Mouse (Mus musculus): ENCODE data around the gene F830045P16Rik.

Gene F830045P16Rik

DNA sequence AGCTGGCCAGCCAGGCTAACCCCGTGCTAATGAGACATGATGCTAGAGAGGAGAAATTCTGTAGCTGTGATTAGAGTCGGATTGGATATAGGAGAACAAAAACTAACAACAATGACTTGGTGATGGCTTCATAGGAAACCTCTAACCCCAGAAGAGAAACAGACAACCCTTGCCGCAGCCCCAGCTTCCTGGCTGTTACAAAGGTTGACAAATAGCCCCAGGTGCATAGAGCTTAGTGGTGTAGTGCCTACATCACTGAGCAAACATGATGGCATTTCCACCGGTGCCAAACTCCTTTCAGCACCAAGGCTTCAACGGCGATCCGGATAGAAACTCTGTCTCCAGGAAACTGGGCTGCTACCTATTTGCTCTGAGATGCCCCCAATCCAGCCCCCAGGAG is 9.2 kb upstream of the F830045P16Rik start:
- DNase-seq (ENCODE audit: low spot score in 2 of 2) = no peak

DNA sequence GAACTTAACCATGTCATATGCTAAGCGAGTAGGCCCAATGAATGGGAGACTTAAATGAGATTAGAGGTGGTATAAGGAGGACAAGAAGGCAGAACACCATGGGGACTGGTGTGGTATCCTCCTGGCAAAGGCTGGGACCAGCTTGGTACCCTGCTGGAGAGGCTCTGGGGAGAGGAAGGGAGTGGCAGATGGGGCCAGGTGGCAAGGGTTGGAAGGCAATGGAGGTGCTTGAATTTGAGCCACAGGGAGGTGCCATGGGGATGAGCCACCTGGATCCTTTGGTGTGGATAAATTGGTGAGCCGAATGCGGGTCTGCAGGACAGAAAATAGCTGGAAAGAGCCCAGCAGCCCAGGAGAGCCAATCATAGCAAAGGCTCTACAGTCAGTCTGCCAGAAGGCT is 8.5 kb upstream of the F830045P16Rik start:
- no peak for DNase-seq (ENCODE audit: low spot score in 2 of 2)

DNA sequence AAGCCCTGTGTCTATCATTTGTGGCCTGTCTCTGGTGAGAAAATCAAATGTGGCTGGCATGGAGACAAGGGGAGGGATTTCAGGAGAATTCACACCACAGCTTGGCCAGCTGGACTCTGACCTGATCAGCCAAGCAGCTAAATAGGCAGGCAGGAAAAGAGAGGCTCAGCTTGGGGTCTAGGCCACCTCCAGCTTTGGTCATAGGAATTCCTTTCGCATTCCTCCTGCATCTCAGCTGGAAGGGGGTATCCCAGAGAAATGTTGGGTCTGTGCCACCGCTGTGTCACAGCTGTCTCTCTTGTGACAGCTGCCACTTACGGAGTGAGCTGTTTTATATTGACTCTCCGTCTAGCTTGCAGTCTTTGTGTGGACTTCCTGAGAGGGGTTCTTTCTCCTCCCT is 8.0 kb upstream of the F830045P16Rik start:
- DNase-seq (ENCODE audit: low spot score in 2 of 2) = no peak

DNA sequence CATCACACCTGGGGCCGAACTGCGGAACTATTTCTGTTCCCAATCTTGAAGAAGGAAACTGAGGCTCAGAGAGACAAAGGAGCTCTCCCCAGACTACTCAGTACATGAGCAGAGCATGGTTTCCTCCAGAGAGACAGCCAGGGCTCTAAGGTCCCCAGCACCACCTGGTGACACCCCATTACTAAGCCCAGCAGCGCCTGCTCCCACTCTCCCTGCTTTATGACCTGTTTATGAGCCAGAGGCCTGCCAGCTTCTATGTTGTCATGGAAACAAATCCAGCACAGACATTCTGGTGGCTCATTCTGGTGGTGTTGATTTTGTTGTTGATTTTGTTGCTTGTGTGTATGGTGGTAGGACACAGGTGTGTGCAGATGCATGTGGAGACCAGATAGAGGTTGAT is 3.6 kb upstream of the F830045P16Rik start:
- DNase-seq (ENCODE audit: low spot score in 2 of 2) = no peak

DNA sequence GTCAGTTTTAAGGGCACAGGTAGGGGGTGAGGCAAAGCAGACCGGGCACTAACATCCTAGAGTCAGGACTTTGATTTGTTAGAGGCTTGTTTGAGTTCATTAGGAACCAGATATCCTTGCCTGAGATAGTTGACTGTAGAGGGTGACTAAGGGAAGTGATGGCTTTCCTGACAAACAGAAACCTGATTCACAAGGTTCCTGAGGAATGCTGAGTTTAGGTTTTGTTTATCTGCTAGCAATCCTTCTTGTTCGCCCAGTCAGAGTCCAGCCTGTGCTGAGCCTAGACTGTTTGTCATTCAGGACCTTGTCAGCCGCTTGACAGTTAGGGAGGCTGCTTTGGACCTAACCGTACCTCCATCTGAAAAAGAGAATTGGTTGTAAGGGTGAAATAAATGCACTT is 2.8 kb upstream of the F830045P16Rik start:
- no peak for DNase-seq (ENCODE audit: low spot score in 2 of 2)

DNA sequence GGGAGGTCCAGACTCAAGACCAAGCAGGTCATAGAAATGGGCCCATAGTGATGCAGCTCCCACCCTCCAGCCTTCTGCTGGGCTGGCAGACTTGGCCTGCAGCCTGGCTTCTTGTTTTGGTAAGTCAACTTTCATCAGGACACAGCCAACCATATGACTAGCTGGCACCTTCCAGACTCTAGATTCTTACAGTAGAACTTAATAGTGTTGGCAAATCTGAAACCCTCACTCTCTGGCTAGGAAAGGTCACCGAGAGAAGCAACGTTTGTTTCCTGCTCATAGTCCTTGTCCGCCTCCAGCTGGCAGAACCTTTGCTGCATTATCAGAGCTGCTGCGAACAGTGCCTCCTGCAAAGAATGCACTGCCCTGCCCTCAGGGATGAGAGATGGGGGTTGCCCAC is 1.5 kb upstream of the F830045P16Rik start:
- no peak for DNase-seq (ENCODE audit: low spot score in 2 of 2)

DNA sequence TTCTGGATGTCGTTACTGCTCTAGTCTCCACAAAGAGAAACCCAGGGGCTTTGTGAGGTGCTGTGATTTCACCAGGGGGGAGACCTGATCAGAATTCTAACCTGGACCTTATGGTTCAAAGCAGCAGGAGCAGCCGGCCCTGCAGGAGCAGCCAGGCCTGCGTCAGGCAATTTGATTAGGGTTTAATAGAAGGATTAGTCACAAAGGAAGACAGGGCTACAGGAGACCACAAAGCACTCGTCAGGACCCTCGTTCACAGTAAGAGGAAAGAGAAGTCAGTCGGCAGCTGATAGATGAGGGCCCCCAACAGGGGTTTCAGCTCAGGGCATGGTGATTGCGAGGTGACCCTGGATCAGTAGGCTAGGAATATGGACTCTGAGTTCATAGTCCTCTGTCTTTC is 958 bp upstream of the F830045P16Rik start:
- DNase-seq (ENCODE audit: low spot score in 2 of 2) = no peak

DNA sequence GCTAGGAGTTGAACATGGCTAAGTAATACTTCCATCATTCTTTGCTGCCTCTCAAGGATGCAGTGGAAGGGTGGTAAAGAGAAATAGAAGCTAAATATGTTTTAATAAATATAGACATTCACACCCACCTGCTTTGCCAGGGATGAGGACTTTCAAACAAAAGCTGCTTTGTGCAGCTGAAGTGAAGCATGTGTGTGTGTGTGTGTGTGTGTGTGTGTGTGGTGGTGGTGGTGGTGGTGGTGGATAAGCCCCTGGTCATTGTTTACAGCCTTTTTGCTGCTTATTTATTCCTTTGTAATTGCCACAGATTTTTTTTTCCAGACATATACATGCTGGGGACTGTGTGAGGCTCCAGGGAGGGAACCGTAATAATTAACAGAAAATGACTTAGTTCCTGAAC is 524 bp upstream of the F830045P16Rik start:
- no peak for DNase-seq (ENCODE audit: low spot score in 2 of 2)

DNA sequence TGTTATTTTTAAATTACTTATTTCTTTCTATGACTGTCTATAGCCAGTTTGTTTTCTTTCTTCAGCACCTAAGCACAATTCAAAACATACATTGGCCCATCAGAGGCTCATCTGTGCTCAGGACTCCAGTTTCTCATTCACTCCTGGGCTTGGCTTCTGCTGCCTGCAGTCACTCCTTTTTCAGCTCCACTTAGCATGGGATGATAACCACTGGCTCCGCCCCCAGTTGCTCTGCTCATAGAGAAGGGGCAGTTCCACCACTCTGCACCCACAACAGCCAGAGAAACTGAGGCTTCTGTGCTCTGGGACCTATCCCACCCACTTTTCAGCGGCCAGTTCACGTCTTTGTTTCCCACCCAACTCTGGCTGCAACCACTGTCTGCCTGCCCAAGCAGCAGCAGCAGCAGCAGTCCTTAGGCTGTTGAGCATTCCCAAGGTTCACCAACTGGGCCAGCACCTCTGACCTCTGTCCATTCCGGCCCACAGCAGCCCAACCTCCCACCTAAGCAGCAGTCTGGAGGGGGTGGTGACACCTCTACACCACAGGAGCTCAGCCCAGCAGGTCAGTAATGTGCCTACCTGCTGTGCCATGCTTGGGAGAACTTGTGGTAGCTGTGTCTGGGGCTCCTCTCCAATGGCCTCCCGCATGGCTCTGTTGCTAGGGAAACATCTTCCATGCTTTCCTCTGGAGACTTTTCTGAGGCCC is 1.4 kb downstream of the F830045P16Rik start:
- no peak for DNase-seq (ENCODE audit: low spot score in 2 of 2)

DNA sequence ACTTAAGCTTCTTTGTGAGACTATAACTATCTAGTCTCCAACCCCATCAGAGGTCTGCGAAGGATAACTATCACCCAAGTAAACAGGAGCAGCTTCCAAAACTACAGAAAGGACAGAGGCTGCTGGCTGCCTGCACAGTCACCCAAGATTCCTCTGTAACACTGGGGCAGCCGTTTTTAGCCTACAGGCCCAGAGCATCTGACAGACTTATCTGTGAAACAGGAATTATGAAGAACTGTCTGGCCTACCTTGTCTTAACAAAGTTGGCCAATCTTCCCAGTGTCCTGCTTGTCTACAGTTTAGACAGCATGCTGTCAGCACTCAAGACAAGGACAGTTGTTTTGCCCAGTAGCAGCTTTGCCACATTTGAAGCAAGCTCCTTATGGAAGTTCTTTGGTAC is 4.5 kb downstream of the F830045P16Rik start:
- peak; percentile 3 to 18 for DNase-seq (ENCODE audit: low spot score in 2 of 2)

DNA sequence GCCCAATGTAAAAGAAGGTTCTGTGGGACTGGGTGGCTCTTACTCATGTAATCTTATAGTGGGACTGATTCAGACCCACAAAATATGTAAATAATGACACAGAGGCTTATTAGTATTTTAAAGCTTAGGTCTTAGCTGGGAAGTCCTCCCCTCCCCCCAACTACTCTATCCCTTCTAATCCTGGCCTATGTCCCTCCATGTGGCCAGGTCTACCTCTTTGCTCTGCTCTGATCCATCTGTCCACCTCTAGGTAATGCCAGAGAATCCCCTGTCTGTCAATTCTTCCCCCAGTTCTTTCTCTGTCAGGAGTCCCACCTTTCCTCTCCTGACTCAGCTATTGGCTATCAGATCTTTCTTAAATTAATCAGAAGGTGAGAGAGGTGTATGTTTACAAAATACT is 5.3 kb downstream of the F830045P16Rik start:
- DNase-seq (ENCODE audit: low spot score in 2 of 2) = peak; percentile 2 to 15

DNA sequence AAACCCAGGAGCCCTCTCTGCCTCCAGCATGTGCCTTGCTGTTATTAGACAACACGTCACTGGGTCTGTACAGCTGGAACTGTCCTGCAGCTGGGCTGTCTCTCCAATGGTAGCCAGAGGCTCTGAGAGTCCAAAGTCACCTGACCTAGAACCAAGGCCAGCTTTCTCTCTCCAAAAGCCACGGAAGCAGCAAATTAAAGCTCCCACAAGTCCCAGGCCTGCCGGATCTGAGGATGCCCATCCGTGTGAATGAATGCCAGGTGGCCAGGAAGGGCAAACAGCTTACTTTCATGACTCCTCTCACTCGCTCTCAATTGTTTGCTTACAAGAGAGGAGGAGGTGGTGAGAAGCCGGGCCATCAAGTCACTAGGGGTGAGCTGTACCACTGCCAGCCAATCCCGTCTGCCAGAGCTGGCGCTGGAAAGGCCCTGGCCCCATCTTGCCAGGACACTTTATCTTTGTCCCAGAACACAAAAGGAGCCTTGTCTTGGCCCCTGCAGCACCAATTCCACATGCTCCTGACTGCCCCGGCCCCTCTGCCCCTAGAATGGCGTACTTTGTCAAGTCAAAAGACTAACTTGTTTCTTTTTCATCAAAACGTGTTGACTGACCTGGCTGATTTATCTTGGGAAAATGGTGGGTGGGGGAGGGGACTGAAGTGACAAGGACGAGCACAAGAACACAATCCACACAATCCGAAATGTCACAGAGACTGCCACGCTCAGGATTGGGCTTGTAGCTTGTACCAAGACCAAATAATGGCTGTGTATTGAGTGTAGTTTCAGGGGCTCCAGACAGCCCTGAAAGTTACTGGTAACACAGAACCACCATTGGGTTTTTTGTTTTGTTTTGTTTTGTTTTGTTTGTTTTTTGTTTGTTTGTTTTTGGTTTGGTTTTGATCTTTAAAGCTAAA is 6.8 kb downstream of the F830045P16Rik start:
- DNase-seq (ENCODE audit: low spot score in 2 of 2) = peak; percentile 11 to 57

DNA sequence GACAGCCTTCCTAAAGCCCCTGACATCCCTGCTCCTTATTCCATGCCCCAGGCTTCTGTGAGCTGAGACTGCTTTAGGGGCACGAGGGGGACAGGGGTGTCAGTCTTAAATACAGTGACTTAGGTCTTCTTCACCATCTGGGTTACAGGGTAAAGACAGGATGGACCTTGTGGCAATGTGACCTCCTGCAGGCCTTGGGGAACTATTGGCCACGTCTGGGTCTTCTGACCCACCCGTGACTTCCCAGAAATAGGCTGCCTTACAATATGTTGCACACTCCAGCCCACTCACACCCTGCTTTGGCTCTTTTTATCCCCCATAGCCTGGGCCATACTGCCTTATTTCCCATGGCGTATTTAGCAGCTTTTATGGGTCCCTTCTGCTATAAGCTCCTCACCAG is 8.5 kb downstream of the F830045P16Rik start:
- peak; percentile 8 to 49 for DNase-seq (ENCODE audit: low spot score in 2 of 2)

DNA sequence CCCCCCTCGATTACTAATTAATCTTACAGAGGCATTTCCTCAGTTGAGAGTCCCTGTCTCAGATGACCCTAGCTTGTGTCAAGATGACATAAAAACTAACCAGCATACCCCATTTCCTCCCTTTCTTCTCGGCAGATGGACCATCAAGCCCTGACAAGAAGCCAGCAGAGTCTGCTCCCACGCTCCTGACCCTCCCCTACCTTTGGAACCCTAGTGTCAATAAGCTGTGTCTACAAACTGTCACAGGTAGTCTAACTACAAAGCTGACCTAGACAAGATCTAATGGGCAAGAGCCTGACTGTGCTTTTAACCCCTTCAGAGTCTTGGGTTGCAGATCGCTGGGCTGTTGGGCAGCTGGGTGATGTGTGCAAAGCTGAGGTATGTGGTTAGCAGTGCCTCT is 10.1 kb downstream of the F830045P16Rik start:
- peak; percentile 7 to 46 for DNase-seq (ENCODE audit: low spot score in 2 of 2)

DNA sequence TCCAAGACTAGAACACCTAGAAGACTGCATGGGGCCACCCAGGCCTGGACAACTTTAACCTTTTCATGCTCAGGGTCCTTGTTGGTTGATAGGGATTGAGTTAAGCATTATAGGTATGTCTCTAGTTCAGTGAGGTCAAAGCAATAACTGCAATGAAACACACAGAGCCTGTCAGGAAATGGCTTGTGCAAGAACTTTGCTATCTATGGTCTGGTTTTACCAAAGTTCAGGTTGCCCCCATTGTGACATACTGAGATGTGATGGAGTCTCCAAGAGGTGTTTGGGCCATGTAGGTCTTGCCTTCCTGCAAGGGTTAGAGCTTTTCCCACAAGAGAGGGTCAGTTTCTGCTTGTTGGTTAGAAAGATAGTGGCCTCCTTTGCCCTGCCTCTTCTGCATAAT is 10.8 kb downstream of the F830045P16Rik start:
- DNase-seq (ENCODE audit: low spot score in 2 of 2) = no peak

DNA sequence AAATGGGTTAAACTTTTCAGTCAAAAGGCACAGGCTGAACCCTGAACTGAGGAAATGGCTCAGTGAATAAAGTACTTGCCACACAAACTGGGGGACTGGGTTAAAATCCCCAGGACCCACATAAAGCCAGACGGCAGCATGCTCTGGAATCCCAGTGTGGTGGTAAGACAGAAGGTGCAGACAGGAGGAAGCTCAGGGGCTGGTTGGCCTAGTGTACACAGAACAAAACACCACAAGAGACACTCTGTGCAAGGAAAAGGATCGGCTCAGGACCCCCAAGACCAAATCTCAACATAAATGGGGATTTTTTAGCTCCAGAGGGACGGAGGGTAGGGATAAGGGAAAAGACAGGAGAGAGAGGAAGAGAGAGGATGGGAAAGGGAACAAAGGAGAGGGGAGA is 17.9 kb downstream of the F830045P16Rik start:
- DNase-seq (ENCODE audit: low spot score in 2 of 2) = peak in 1 of 2 experiments; percentile 47

DNA sequence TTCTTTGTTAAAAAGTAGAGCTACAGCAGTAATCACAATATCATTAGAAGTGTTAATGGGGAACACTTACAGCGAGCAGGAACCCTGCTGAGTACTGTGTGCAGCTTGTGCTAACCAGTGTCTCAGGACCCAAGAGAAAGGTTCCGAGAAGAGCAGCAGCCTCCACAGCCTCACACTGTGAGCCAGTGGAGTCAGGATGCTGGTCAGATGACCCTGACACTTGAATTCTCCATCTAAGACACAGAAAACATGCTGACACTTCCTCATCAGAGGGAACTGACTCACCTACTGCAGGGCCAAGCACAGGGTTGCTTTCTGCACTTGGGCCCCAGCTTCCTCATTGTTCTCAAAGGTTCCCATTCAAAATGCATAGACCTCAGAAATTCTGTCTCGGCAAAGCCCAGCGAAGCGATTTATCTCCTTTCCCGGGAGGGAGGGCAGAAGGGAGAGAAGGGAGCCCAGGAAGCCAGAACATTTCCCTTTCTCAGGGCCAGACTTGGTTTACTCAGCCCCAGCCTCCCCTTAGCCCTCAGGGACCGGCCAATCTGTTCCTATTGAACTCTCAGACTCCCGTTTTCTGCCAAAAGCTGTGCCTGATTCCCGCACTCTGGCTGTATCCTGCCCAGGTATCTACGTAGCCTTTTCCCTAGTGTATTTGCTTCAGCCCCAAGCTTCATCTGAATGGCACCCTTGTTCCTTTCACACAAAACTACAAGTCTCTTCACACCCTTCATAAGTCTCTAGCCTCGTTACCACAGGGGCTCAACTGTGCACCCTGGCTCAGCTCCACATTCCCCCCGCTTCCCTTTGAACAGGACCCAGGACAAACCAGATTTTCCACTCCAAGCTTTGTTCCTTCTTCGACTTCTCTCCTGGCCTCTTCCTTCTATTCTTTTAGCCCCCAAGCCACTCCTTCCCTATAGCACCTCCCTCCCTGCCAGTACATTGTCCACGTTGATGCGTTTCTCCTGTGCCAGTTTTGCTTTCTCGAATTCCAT is 21.2 kb downstream of the F830045P16Rik start:
- DNase-seq (ENCODE audit: low spot score in 2 of 2) = peak; percentile 23 to 66

DNA sequence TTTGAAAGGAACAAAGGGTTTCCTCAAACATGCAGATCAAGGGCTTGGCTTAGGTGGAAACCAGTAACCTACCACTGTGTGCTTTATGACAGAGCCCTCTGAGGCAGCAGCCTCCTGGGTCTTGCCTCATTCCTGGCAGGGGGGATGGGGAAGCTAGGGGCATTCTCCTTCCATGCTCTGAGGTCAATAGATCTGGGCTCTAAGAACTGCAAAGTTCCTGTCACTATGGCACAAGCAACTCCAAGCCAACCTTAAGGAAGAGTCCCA is 22.1 kb downstream of the F830045P16Rik start:
- DNase-seq (ENCODE audit: low spot score in 2 of 2) = peak in 1 of 2 experiments; percentile 56

DNA sequence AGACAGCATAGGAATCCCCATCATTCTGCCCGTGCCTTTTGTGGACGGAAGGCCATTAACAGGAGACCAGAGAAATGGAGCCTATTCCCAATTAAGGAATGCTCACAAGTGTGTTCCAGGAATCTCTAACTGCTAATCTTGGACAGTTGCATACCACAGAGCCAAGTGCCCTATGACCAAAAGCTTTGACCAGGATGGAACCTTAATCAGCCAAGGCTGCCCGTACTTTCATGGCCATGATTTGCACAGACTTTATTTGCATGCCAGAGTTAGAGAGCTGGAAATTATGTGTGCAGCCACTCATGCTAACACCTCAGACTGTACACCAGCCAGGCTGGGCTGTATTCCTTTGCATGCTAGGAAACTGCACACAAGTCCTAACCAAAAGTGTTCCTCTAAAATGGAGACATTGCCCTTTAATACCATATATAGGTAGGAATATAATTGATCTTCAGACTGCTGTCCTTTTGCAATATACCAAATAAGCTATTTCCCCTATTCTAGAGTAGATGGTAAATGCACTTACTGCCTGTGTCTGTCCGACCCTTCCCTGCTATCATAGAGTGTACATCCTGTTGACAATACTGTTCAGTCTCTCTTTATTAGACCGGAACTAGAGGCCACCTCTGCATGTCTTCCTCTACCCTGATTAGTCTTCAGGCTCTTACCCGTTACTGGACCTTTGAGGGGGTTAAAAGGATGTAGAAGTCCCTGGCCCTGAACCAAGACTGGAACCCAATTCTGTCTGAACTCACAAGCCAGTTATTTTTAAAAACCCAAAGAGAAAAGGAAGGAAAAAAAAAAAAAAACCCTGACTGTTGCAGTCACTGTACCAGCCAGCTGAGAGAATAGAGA is 22.6 kb downstream of the F830045P16Rik start:
- DNase-seq (ENCODE audit: low spot score in 2 of 2) = peak in 1 of 2 experiments; percentile 35

DNA sequence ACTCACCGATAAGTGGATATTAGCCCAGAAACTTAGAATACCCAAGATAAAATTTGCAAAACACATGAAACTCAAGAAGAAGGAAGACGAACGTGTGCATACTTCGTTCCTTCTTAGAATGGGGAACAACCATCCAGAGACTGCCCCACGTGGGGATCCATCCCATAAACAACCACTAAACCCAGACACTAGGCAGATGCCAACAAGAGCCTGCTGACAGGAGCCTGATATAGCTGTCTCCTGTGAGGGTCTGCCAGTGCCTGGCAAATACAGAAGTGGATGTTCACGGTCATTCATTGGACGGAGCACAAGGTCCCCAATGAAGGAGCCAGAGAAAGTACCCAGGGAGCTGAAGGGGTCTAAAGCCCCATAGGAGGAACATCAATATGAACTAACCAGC is 24.3 kb downstream of the F830045P16Rik start:
- peak in 1 of 2 experiments; percentile 48 for DNase-seq (ENCODE audit: low spot score in 2 of 2)

DNA sequence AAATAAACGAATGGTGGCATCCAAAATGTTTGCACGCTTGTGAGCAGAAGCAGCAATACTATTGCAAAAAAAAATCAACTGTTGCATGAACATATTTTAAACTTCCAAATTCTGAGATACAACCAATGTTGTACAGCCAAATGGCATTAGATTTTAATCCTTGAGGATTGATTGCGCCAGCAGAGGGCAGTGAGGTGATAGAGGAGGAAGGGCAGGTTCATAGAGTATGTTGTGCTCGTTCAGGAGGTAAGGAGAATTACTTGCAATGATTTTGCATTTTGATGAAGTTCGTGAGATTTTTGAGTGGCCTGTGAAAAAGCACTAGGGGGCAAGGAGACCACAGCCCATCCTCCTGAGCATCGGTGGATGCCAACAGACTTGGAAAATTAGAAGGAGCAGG is 33.8 kb downstream of the F830045P16Rik start:
- peak in 1 of 2 experiments; percentile 44 for DNase-seq (ENCODE audit: low spot score in 2 of 2)
